Mouse (Mus musculus) ES-CJ7 (cell line): Measurements from ENCODE around the gene Oprm1.
"Not testable (repeated sequence)": the region's sequence is repeated elsewhere in the genome, so short reads cannot be mapped to it uniquely, and the experiment has no call there.

Experiments used
- DNase-seq: peaks from one replicate; pipeline ENCODE4 v3.0.0; 2011; ENCODE audit warnings: low read depth, low spot score

The Oprm1 gene

GRCm38 (mm10) chr10:6979216-6979615, 220.9 kb downstream of the Oprm1 start:
- no peak for DNase-seq

- DNase-seq: no peak
These were observed 221.5 kb downstream of the Oprm1 start for GRCm38 (mm10) chr10:6979789-6980188.

GRCm38 (mm10) chr10:6980236-6980635, 221.9 kb downstream of the Oprm1 start:
- DNase-seq: no peak

DNA sequence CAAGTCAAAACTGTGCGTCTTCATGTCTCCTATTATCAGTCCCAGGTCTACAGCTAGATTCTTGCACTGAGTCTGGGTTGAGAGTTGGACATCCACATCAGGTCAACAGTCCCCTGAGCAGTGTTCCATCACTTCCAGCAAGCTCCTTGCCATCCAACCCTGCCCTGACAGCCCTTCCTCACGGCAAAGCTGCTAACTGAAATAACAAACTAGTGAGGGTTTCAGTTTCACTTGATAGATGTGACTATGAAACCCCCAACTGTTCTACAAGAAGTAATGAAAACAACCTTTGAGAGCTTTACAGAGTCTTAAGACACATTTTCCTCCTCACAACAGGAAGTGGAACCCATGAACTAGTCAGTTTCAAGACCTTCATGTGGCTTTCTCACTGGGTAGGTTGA, 224.4 kb downstream of the Oprm1 start:
- no peak for DNase-seq

DNA sequence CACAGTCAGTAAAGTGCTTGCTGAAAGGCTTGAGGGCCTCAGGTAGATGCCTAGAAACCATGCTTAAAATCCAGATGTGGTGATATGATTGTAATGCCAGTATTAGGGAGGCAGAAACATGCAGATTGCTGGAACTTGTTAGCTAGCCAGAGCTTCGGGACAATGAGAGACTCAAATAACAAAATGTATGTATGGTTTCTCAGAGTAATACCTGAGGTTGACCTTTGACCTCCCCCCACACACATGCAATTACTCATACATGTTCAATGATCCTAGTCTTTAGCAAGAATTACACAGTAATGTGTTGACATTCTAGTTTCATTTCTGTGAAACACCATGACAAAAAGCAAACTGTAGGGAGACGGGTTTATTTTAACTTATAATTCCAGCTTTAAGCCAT, 225.1 kb downstream of the Oprm1 start:
- no peak for DNase-seq

DNA sequence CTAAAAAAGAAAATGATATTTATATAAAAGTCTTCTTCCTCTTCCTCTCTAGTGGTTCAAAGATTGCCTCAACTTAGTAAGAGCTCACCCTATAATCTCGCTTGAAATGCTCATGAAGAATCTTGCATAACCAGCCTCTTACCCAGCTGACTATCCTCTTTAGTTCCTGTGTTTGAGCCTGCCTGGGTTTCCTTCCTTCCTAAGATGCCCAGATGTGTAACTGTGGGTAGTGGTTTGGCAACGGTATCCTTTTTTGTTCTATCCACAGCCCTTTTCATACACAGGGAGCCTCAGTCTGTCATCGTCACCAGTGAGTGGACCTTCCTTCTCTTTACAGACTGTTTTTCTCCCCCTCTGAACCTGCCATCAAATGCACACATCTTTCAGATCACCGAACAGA, 227.9 kb downstream of the Oprm1 start:
- DNase-seq: no peak

DNA sequence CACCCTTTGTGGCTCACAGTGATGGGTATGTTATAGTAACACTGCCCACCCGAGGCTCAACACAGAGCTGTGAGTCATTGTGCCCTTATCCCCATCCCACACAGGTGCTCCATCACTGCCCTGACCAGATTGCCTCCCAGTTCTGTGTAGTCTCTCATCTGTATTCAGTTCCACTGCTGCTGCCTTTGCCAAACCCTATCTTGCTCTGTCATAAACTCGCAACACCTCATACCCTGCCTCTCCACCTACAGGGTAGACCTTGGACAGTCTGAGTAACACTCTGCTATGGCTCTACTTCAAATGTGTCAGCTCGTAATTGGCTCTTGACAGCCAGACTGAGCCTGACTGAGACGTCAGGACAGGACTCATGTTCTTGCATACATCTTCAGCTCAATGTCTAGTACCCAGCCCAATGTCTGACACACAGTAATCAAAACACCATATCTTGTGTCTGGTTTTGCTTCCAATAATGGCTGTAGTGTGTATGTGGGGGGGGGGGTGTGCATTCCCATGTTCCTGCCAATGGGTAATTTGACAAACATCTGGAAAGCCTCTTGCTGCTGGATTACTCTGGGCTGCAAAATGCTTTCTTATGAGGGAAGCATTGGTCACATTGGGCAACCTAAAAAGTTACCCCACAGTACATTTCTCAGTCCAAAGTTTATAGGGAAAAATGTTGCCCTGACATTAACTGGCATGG, 229.2 kb downstream of the Oprm1 start:
- no peak for DNase-seq

GRCm38 (mm10) chr10:6988555-6988954, 230.2 kb downstream of the Oprm1 start:
- DNase-seq: no peak

DNA sequence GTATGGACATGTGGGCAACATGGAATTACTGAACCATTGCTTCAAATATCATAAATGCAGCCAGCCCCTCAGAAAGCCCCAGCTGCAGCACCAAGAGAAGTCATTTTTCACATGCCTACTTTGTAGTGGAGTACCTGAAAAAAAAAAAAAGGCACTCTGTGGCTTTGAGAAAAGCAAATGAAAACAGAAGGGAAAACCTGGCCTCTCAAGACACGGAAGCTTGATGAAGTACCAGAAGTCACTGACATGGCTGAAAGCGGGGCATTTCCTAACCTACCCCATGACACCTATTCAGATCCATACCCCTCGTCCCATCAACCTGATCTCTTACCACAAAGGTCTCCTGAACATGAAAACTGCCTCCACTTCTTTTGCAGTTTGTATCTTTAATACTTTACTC, 238.6 kb downstream of the Oprm1 start:
- DNase-seq: no peak

DNA sequence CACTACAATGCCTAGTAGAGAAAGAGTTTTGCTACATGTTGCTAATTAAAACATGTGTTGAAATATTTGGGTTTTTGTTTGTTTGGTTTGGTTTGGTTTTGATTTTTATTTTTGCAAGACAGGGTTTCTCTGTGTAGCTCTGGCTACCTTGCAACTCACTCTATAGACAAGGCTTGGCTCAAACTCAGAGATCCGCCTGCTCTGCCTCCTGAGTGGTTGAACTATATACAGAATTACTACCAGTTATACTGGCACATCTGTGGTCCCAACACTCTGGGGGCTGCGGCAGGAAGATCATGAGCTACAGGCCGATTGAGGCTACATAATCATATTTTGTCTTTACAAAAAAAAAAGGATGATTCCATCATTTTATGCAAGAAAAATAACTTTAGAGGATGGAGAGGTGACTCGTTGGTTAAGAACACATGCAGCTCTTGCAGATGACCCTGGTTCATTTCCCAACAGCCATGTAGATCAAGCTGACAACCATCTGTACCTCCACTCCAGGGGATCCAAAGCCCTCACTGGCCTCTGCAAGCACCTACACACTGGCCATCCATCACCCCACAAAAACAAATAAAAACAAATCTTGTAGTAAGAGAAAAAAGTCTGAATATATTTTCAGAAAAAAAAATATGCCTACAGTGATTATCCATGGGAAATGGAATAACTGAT, 240.4 kb downstream of the Oprm1 start:
- DNase-seq: no peak

DNA sequence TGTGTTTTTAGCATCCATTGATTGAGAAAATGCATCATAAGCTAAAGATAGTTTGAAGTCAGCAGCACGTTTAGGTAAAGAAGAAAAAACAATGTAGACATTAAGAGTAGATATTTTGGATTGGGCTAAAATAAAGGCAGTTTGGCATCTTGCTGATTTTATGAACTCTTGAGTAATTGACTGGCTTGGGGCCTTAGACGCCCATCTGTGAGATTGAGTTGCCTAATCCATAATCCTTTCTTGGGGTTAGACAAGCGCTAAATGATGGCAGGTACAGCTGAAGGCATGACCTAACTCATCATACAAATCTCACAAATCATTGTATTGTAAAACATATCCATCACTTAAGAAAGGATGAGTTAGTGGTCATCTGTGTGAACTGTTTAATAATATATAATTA, 241.0 kb downstream of the Oprm1 start:
- no peak for DNase-seq

GRCm38 (mm10) chr10:7003898-7004297, 245.6 kb downstream of the Oprm1 start:
- not testable (repeated sequence) for DNase-seq

DNA sequence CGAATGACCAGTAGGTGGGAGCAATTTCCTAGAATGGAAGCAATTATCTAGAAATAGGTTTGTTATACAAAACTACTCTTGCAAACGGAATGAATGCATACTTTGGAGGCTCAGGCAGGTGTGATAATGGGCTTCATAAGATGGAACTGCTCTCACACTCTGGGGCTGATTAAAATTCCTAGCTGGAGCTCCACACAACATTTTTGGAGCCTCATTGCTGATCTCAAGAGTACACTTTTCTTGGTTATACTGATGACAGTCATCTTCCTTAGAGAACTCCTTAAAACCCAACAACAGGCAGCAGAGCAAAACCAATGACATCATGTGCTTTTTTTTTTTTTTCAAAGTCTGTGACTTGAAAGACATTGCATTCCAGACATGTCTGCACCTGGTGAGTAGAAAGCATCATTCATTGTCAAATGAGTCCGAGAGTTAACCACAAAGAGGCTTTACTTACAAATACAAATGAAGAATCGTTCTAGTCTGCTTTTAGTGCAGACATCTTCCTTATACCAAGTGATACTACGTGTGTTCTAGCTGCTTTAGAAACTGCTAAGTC, 246.8 kb downstream of the Oprm1 start:
- DNase-seq: peak; percentile 10

DNA sequence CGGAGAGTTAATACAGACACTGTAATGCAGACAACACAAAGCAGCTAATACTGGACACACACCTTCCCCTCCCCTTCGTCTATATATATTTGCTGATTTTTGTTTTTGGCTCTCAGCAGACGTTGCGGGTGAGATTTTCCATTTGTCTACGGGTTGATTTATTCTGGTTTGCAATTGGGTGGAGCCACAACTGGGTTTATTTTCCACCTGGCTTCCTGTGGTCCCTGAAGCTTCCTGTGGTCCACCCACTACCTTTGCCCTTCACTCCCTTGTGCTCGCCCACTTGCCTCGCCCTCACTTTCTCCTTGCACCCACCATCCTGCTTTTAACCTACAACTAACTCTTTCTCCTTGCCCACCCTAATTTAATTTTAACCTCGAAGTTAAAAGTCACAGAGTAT, 252.2 kb downstream of the Oprm1 start:
- DNase-seq: no peak

- no peak for DNase-seq
These were observed 256.9 kb downstream of the Oprm1 start for GRCm38 (mm10) chr10:7015199-7015598.

GRCm38 (mm10) chr10:7019781-7020386, 261.6 kb downstream of the Oprm1 start:
- no peak for DNase-seq

DNA sequence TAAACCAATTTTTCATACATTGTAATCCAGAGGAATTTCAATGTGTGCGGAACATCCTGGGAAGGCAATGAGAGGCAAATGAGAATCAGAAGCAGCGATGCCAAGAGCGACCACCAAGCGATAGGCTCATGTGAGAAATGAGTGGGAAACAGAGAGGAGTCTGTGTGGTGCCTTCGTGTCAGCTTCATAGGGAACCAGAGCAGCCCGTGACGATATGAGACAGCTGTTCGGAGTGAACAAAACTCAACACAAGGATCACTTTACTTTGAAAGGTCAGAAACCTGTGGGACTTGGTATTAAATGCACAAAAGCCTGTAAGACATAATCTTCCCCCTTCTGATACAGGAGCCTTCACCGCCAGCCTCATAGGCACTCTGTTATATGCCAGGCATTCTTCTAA, 262.2 kb downstream of the Oprm1 start:
- no peak for DNase-seq

GRCm38 (mm10) chr10:7025028-7025427, 266.7 kb downstream of the Oprm1 start:
- no peak for DNase-seq

DNA sequence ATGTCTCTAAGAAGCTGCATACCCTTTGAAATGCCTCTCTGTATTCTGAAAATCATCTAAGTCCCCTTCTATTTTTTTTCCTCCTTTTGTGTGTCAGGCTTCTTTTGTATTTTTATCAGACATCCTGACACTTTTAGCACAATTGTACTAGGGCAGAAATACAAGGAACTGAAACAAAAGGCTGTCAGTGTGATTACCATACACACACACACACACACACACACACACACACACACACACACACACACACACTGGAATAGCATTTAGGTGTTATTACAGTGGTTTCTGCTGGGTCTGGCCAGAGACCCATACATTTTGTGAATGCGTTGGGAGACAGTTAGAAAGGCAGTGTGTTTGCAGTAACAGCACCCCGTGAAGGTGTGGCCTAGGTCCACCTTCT, 275.2 kb downstream of the Oprm1 start:
- DNase-seq: no peak

DNA sequence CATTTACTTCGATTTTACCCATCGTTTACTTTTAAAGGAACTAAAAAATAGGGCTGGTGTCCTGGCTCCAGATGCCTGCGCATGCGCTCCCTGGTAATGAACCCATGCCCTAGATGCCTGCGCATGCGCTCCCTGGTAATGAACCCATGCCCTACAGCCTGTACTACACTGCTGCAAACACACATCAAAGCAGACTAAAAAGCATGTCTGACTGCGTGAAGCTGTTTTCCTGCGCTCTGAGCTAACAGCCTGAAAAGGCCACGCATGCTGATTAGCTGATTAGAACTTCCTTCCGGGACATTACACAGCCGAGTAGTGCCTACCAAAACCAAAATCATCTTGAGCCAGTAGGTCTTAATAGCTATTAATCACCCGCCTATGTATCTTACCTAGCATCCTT, 277.2 kb downstream of the Oprm1 start:
- DNase-seq: no peak

DNA sequence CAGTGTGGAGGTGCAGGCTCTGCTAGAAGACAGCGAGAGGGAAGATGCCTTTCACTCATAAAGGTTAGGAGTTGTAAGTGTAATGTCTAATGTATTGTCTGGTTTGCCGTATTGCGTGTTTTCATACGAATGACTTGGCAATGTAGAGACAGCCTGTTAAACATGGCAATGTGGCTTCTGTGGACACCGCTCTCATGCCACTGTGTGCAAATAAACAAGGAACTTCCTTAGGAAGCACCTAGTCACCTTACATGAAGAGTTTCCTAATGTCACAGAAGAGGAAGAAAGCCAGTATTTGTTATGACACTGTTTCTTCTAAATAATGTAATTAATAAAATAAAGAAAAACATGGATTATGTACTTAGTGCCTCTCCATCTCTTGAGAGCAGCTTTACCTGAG, 278.9 kb downstream of the Oprm1 start:
- no peak for DNase-seq

- DNase-seq: no peak
These were observed 282.7 kb downstream of the Oprm1 start for GRCm38 (mm10) chr10:7041032-7041431.

- DNase-seq: no peak
These were observed 285.6 kb downstream of the Oprm1 start for GRCm38 (mm10) chr10:7043896-7044295.
